Mouse (Mus musculus) layer of hippocampus, adult 18-20 months (tissue): ENCODE results near the gene Kank1. TPM values are rescaled to one million over a fixed set of nuclear protein-coding genes. Genes with fewer than 3 reads are reported as not detected.
A peak's percentile ranks its signal among the peaks of the same experiment; 100 is the strongest.

ENCODE experiments used
- DNase-seq, 2 experiments: peaks; one replicate each; pipeline ENCODE4 v3.0.0; 2022; ENCODE audit warnings: low spot score in 2 of 2
- total RNA-seq, 2 experiments: library from RNA; stranded (reverse); gene quantifications; 2 replicates each; pipeline ENCODE4 v1.2.3; 2021

Gene Kank1
- total RNA-seq, 2 experiments from 2014 or later: 17.8 to 20.1 TPM

GRCm38 (mm10) chr19:25251610-25252140 lies 14.9 kb downstream of the Kank1 start:
- no peak for DNase-seq

- no peak for DNase-seq
Measured at GRCm38 (mm10) chr19:25253198-25253597, 16.4 kb downstream of the Kank1 start.

- no peak for DNase-seq
Measured at GRCm38 (mm10) chr19:25253628-25254027, 16.9 kb downstream of the Kank1 start.

- no peak for DNase-seq
Measured at GRCm38 (mm10) chr19:25258321-25258720, 21.5 kb downstream of the Kank1 start.

- DNase-seq: no peak
Measured at GRCm38 (mm10) chr19:25266181-25266580, 29.4 kb downstream of the Kank1 start.

GRCm38 (mm10) chr19:25267247-25267646 lies 30.5 kb downstream of the Kank1 start:
- peak; percentile 12 to 16 for DNase-seq

GRCm38 (mm10) chr19:25268532-25268931 lies 31.8 kb downstream of the Kank1 start:
- peak; percentile 42 to 70 for DNase-seq

GRCm38 (mm10) chr19:25271591-25271990 lies 34.8 kb downstream of the Kank1 start:
- DNase-seq: no peak

- no peak for DNase-seq
Measured at GRCm38 (mm10) chr19:25273179-25273578, 36.4 kb downstream of the Kank1 start.

- no peak for DNase-seq
Measured at GRCm38 (mm10) chr19:25276600-25277395, 40.0 kb downstream of the Kank1 start.

GRCm38 (mm10) chr19:25277761-25278160 lies 41.0 kb downstream of the Kank1 start:
- peak in 1 of 2 experiments; percentile 21 for DNase-seq

GRCm38 (mm10) chr19:25279603-25280002 lies 42.8 kb downstream of the Kank1 start:
- DNase-seq: no peak

GRCm38 (mm10) chr19:25283665-25284064 lies 46.9 kb downstream of the Kank1 start:
- no peak for DNase-seq

- DNase-seq: peak; percentile 20 to 69
Measured at GRCm38 (mm10) chr19:25285756-25286538, 49.2 kb downstream of the Kank1 start.

- no peak for DNase-seq
Measured at GRCm38 (mm10) chr19:25290991-25291520, 54.3 kb downstream of the Kank1 start.

GRCm38 (mm10) chr19:25295207-25295606 lies 58.4 kb downstream of the Kank1 start:
- DNase-seq: no peak

- no peak for DNase-seq
Measured at GRCm38 (mm10) chr19:25297269-25297668, 60.5 kb downstream of the Kank1 start.

GRCm38 (mm10) chr19:25299852-25300670 lies 63.3 kb downstream of the Kank1 start:
- DNase-seq: no peak

- DNase-seq: no peak
Measured at GRCm38 (mm10) chr19:25301189-25301588, 64.4 kb downstream of the Kank1 start.

- no peak for DNase-seq
Measured at GRCm38 (mm10) chr19:25306277-25306676, 69.5 kb downstream of the Kank1 start.

GRCm38 (mm10) chr19:25308156-25308555 lies 71.4 kb downstream of the Kank1 start:
- DNase-seq: no peak
